Mouse (Mus musculus) megakaryocyte, embryonic 14.5 days (primary cell): Measurements from ENCODE around the gene Selenof. TPM values are rescaled to one million over a fixed set of nuclear protein-coding genes. Genes with fewer than 3 reads are reported as not detected.

Experiments used
- H3K27me3 ChIP-seq: replicated peaks from 2 replicates; pipeline ENCODE3; 2012; ENCODE audit warnings: inconsistent platforms
- H3K36me3 ChIP-seq: replicated peaks from 2 replicates; pipeline ENCODE3; 2012; ENCODE audit warnings: low read length, inconsistent platforms, mixed read lengths
- H3K4me1 ChIP-seq: 2 replicates; pipeline ENCODE4 v1.6.1; 2012; ENCODE audit warnings: inconsistent platforms
- H3K4me3 ChIP-seq: replicated peaks from 2 replicates; pipeline ENCODE3; 2012; ENCODE audit warnings: moderate library complexity, mild to moderate bottlenecking, inconsistent platforms
- H3K9me3 ChIP-seq: 2 replicates; pipeline ENCODE4 v1.6.1; 2012; ENCODE audit warnings: inconsistent platforms
- FLI1 ChIP-seq: IDR thresholded peaks from 2 replicates; pipeline ENCODE4 v1.6.1; 2012; ENCODE audit warnings: low read length, inconsistent platforms, mixed read lengths
- GATA1 ChIP-seq: IDR thresholded peaks from 3 replicates; pipeline ENCODE4 v1.6.1; 2012; ENCODE audit warnings: mixed read lengths, low read length, inconsistent platforms, borderline replicate concordance
- polyA plus RNA-seq: library from polyadenylated mRNA; stranded (reverse); fragments of >175 nt; gene quantifications from 2 replicates; pipeline ENCODE4 v1.2.3, GENCODE M21; 2012; ENCODE audit warnings: low replicate concordance; ENCODE audit not compliant: insufficient read depth

The Selenof gene
- polyA plus RNA-seq, result 4.8 and 35.5 TPM in 2 replicates

DNA sequence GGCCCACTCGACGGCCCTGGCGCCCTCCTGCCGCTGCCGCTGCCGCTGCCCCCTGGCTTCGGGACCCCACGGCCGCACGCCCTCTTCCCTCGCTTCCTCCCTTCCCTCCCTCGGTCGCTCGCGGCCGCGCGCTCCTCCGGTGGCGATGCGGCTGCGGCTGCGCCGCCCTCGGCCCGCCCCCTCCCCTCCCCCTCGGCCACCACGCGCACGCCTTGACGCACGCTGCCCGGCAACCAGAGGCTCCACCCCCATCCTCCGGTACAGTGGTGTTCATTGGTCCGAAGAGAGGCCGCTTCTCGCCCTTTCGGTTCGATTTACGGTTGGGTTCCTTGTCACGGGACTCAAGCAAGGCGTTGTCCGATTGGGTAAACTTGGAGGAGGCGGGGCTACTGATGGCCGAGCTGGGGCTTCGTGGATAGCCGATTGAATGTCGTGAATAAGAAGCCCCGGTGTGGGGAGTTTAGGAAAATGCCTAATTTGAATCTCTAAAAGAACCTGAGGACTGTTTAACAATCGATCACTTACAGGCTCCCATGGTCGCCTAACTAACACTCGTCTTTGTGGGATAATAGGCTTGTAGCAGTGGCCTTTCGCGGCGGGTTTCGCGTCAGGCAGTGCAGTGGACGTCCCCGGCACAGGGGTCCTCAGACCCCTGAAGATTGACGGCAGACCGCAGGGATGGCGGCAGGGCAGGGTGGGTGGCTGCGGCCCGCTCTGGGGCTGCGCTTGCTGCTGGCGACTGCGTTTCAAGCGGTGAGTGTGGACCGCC, at the start of gene Selenof, which contains the start of gene Hs2st1:
Gene Selenof, plus strand, starts transcription at position 258 of the 769 bp plus-strand sequence.
Gene Hs2st1, minus strand, starts transcription at position 135 of the 769 bp plus-strand sequence.
- Histone ChIP-seq H3K4me1 (peaks cover 60% of the 10 kb centered on the region), H3K9me3 (no peaks in the 10 kb centered on the region), H3K4me3 (peak within 1 kb of the TSS; percentile 98), H3K36me3 (peaks cover 30% of the 10 kb centered on the region), H3K27me3 (no peaks in the 10 kb centered on the region)
- TF ChIP-seq FLI1 (no peak), GATA1 (no peak)

DNA sequence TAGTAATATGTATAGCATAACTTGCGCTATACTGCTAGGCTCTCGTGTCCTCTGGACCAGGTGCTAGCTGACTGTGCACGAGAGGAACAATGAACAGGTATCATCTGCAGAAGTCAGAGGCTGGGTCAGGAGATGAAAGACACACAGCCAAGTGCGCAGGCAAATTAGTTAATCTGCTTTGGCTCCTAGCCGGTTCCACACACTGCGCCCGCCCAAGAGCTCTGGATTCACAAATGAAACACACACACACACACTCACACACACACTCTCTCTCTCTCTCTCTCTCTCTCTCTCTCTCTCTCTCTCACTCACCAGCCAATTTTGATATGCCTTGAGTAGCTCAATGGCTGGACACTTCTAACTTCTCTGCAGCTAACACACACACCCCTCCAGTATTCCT, 42.2 kb upstream of the Selenof start:
- Histone ChIP-seq H3K36me3 (peaks cover 5% of the 10 kb centered on the region), H3K27me3 (no peaks in the 10 kb centered on the region), H3K4me1 (peaks cover 64% of the 10 kb centered on the region), H3K4me3 (no peak overlapping the region), H3K9me3 (no peaks in the 10 kb centered on the region)
- TF ChIP-seq GATA1, result no peak
- TF ChIP-seq FLI1, result no peak

DNA sequence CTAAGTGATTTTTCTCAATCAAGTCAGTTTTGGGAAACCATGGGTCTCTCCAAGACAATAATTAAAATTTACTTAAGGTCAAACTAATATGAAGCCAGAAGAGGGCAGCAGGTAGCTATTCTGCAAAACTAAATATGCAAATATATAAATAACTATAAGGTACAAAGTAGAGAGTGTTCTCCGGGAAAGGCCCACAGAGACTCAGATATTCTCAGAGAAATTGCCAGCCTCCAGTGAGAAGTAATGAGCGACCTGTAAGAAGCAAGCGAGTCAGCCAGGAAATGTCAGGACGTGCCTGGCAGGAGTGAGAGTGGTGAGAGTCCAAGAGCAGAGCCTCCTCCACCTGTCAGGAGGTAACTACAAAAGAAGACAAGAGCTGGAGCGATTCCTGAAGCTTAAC, 39.1 kb upstream of the Selenof start:
- no peak for TF ChIP-seq GATA1
- TF ChIP-seq FLI1, result no peak
- H3K4me1 ChIP-seq, result peaks cover 62% of the 10 kb centered on the region

DNA sequence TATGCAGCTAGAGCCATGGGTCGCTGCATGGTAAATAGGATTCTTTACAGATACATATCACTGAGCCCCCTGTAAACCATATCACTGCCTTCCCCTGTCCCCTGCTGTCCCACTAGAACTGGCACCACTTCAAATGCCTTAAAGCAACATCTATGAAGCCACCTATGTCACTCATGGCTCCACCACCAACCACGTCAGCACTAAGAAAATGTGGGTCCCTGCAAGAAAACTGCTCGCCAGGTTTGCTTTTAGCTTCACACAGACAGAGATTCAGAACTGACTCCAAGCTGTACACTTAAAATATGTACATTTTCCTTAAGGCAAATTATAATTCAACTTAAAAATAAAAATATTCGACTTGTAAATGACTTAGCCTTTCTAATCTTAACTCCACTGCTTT, 35.0 kb upstream of the Selenof start:
- Histone ChIP-seq H3K9me3 (no peaks in the 10 kb centered on the region), H3K27me3 (no peaks in the 10 kb centered on the region), H3K36me3 (no peaks in the 10 kb centered on the region), H3K4me1 (peaks cover 80% of the 10 kb centered on the region), H3K4me3 (no peak overlapping the region)
- TF ChIP-seq GATA1, result no peak
- TF ChIP-seq FLI1, result no peak

More for the DNA sequence above, 39.1 kb upstream of the Selenof start:
- Histone ChIP-seq H3K27me3 (no peaks in the 10 kb centered on the region), H3K36me3 (no peaks in the 10 kb centered on the region), H3K4me3 (no peak overlapping the region), H3K9me3 (no peaks in the 10 kb centered on the region)

DNA sequence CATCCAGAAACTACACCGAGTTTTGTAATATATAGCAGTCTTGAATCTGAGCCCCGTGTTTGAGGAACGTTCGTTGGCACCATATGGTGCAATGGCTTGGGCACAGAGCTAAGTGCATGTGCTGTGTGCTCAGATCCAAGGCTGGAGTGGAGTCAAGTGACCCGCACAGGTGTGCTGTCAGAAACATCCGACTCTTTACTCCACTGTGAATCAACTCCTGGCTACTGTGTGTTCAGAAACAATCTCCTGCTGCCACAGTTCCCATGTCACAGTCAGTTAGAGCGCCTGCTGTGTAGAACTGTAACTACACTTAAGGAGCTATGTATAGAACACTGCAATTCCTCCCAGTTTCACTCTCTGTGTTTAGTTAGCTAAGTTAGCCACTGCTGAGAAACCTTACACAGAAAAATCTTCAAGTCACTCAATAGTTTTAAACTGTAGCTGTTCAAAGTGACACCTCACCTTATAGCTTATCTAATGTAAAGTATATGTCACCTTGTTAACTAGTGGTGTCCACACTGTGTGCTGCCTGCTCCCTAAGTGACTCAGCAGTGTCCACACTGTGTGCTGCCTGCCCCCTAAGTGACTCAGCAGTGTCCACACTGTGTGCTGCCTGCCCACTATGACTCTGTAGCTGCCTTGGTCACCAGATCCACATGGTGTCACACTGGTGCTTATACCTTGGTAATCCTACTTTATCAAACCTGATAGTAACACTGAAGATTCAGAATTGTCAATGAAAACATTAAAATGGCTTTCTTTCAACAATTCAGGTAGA, 32.8 kb upstream of the Selenof start:
- Histone ChIP-seq H3K4me1 (peaks cover 81% of the 10 kb centered on the region), H3K4me3 (peak overlapping the region; percentile 81), H3K36me3 (no peaks in the 10 kb centered on the region), H3K9me3 (no peaks in the 10 kb centered on the region), H3K27me3 (no peaks in the 10 kb centered on the region)
- TF ChIP-seq FLI1 (no peak), GATA1 (no peak)

DNA sequence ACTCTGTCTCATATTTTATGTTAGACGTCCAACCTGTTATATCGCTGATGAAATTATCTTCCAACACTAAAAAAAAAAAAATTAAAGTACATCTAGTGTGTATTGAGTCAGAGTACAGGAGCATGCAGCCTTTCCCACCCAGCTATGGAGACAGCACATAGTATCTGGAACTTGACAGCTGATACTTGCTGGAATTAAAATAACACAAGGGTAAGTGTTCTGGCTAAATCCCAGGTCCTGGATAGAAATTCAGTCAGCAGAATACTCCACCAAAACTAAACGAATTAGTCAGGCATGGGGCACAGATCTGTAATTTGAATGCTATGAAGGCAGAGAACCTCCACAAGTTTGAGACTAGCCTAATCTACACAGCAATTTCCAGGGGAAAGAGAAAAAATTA, 31.1 kb upstream of the Selenof start:
- Histone ChIP-seq H3K36me3 (no peaks in the 10 kb centered on the region), H3K4me3 (no peak overlapping the region), H3K4me1 (peaks cover 76% of the 10 kb centered on the region), H3K9me3 (no peaks in the 10 kb centered on the region), H3K27me3 (no peaks in the 10 kb centered on the region)
- TF ChIP-seq GATA1, result no peak
- no peak for TF ChIP-seq FLI1

DNA sequence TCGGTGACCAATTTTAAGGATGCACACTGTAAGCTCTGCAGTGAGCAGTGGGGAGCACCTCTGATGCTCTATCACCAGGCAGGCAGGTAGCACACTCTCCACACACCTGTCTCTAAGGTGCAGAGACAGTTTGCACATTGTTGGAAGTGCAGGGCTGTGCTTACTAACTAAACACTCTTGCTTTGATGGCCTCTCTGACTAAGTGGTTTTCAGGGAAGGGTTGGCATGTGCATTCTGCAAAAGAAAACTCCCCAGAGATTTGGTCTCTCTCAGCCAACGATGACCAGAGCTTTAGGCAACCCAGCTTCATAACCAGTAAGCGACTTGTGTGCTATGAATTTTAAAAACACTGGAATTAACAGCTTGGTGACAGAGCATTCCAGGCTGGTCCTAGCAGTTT, 29.3 kb upstream of the Selenof start:
- Histone ChIP-seq H3K9me3 (no peaks in the 10 kb centered on the region), H3K36me3 (no peaks in the 10 kb centered on the region), H3K4me3 (no peak overlapping the region), H3K4me1 (peaks cover 68% of the 10 kb centered on the region), H3K27me3 (no peaks in the 10 kb centered on the region)
- TF ChIP-seq FLI1, result no peak
- TF ChIP-seq GATA1, result no peak

DNA sequence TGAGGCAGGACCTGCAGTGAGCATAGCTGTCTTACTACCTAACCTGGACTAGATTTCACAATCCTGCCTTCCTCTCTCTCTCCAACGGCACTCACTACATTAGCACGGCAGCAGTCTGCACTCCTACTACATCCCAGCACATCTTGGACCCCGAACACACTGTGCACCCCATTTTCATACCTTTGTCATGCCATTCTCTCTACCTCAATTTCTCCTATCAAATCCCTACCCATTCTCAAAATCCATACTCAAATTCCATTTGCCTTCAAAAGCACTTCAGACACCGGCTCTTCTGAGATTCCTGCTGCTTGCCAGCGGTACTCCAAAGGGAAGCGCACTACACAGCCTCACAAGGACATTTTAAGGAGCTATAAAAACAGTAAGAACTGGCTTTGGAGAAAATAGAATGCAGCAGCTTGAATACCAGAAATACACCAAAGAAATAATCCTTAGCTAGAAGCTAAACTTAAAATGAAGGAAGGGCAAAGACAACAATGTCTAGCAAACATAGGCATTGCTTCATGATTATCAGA, 28.1 kb upstream of the Selenof start:
- H3K9me3 ChIP-seq, result no peaks in the 10 kb centered on the region
- TF ChIP-seq GATA1 (no peak), FLI1 (no peak)
- peaks cover 70% of the 10 kb centered on the region for H3K4me1 ChIP-seq
- no peaks in the 10 kb centered on the region for H3K36me3 ChIP-seq
- peak overlapping the region; percentile 38 for H3K4me3 ChIP-seq
- H3K27me3 ChIP-seq, result no peaks in the 10 kb centered on the region

DNA sequence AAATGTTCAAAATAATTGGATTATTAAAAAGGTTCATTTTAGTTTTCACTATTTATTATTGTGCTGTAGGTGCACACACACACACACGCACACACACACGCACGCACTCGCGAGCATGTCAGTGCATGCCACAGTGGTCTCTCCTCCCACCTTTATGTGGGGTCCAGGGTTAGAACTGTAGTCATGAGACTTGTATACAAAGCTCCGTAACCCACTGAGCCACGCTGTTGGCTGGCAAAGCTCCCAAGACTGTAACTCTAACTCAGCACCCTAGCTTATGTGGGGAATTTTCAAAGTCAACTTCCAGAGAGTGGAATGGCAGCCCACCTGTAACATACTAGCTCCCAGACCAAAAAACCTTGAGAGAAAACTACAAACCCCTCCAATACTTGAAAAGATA, 25.0 kb upstream of the Selenof start:
- no peaks in the 10 kb centered on the region for H3K9me3 ChIP-seq
- no peak for TF ChIP-seq GATA1
- TF ChIP-seq FLI1, result no peak

DNA sequence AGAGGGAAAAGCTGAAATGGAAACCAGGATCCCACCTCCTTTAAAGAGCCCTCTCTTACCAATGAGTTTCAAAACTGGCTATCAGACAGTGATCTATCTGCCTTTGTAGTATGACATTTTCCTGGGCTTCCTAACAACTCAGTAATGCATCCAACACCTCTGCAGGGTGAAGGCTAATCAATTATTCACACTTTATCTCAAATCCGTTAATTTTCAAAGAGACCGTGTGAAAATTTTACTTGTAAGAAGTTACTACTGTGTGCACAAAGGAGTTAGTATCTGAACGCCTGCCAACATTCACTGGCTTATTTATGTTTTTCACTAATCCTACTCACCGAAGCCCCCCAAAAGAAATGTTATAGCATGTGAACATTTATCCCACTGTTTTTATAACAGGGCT, 24.3 kb upstream of the Selenof start:
- Histone ChIP-seq H3K36me3 (peaks cover 6% of the 10 kb centered on the region), H3K9me3 (no peaks in the 10 kb centered on the region), H3K4me3 (no peak overlapping the region), H3K4me1 (peaks cover 57% of the 10 kb centered on the region), H3K27me3 (no peaks in the 10 kb centered on the region)
- TF ChIP-seq FLI1, result no peak
- no peak for TF ChIP-seq GATA1

More for the DNA sequence above, 25.0 kb upstream of the Selenof start:
- Histone ChIP-seq H3K27me3 (no peaks in the 10 kb centered on the region), H3K4me3 (no peak overlapping the region), H3K36me3 (peaks cover 6% of the 10 kb centered on the region), H3K4me1 (peaks cover 57% of the 10 kb centered on the region)
